Mouse (Mus musculus): Measurements from ENCODE around the gene Zbtb26. TPM values are rescaled to one million over a fixed set of nuclear protein-coding genes. Genes with fewer than 3 reads are reported as not detected.

The Zbtb26 gene
- total RNA-seq (2023), result 1 to 10 TPM; 1.8 to 2.6 TPM

DNA sequence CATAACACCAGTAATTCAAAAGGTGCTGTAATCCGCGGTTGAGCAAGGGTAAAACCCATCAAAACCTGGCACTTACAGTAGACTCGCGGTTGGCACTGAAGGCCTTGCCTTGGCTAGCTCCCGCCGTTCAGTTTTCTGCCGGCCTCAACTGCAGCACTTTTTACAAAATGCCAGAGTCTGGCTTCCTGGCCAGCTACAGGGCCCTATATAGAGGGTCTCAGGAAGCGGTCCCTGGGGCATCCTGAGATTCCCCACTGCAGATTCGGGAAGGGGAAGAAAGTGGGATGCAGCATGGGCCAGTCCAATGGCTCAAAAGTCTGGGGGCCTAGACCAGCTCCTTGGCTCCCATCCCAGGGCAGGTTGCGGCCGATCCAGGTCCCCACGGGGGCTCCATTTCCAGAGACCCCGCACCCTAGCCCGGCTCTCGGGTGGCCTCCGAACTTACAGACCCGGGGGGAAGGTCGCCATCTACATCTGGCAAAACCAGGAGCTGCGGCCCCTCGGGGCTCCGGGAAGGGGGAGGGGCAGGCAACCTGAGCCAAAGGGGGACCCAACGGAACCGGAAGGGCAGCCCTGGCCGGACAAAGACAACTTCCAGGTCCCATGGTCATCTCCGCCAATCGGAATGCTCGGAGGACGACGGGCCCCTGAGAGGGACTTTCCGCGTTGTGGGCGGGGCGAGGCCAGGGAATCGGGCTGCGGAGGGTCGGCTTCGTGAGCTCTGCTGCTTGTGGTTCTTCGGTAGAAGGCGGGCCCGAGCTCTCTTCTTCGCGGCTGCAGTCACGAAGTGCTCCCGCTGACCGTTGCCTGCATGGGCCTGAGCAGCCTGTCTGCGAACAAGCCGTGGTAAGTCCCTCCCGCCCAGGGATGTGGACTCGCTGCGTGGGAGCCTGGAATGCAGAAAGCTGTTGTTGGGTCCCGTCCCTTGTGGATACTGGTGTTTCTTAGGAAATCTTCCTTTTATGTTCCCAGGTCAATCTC lies at the start of gene Zbtb26, which contains the start of the genes Zbtb6 and Rabgap1:
Gene Zbtb26, minus strand, starts transcription at position 525 of the 981 bp plus-strand sequence.
Gene Zbtb6, minus strand, starts transcription at position 561 of the 981 bp plus-strand sequence.
Gene Rabgap1, plus strand, starts transcription at position 669 of the 981 bp plus-strand sequence.

GRCm38 (mm10) chr2:37422306-37423304 lies 20.3 kb downstream of the Zbtb26 start, which contains the start of gene Rc3h2:
Gene Rc3h2, minus strand, starts transcription at chr2:37422903.

Other genes with a start within 250 kb of the Zbtb26 start
- gene Olfr366, start 231.6 kb downstream of the Zbtb26 start, total RNA-seq (2023), result not detected
- gene Olfr368, start 116.6 kb downstream of the Zbtb26 start, total RNA-seq (2023), result not detected
- gene Pdcl, start 83.8 kb downstream of the Zbtb26 start, total RNA-seq (2023), result 10 to 100 TPM; 33.5 to 34.8 TPM
- gene Rc3h2, start 20.2 kb downstream of the Zbtb26 start, total RNA-seq (2023), result 10 to 100 TPM; 46.6 to 52.1 TPM
- 1 to 10 TPM; 8.1 to 8.6 TPM for gene Zbtb6, start within 50 bp of the Zbtb26 start, total RNA-seq (2023)
- gene Rabgap1, start 144 bp upstream of the Zbtb26 start, total RNA-seq (2023), result 10 to 100 TPM; 19.5 to 26.1 TPM
- 1 to 10 TPM; 1.4 to 1.8 TPM for gene Gpr21, start 73.2 kb upstream of the Zbtb26 start, total RNA-seq (2023)